Mouse (Mus musculus) layer of hippocampus, adult 8-10 months (tissue): ENCODE data around the gene Sema3a. TPM values are rescaled to one million over a fixed set of nuclear protein-coding genes. Genes with fewer than 3 reads are reported as not detected.
"Not testable (repeated sequence)": the region's sequence is repeated elsewhere in the genome, so short reads cannot be mapped to it uniquely, and the experiment has no call there.

Source experiments
- DNase-seq, 2 experiments: peaks; one replicate each; pipeline ENCODE4 v3.0.0; 2022; ENCODE audit warnings: low spot score in 2 of 2
- total RNA-seq, 4 experiments: library from RNA; stranded (reverse); gene quantifications; 2 replicates each; pipeline ENCODE4 v1.2.4; 2022

Gene Sema3a
- total RNA-seq, 4 experiments from 2014 or later, result 2.2 to 3.3 (median 2.7) TPM

GRCm38 (mm10) chr5:13547472-13548209 lies 422.4 kb downstream of the Sema3a start:
- DNase-seq, result no peak

GRCm38 (mm10) chr5:13548210-13548554 lies 423.0 kb downstream of the Sema3a start:
- DNase-seq, result no peak

- DNase-seq, result no peak
Measured at GRCm38 (mm10) chr5:13549080-13549479, 423.9 kb downstream of the Sema3a start.

GRCm38 (mm10) chr5:13550953-13551352 lies 425.7 kb downstream of the Sema3a start:
- DNase-seq, result no peak

- no peak for DNase-seq
Measured at GRCm38 (mm10) chr5:13557257-13557656, 432.0 kb downstream of the Sema3a start.

- DNase-seq, result no peak
Measured at GRCm38 (mm10) chr5:13573867-13574266, 448.7 kb downstream of the Sema3a start.

GRCm38 (mm10) chr5:13579123-13579522 lies 453.9 kb downstream of the Sema3a start:
- no peak for DNase-seq

- DNase-seq, result no peak
Measured at GRCm38 (mm10) chr5:13585559-13586207, 460.5 kb downstream of the Sema3a start.

- DNase-seq, result no peak
Measured at GRCm38 (mm10) chr5:13594422-13594821, 469.2 kb downstream of the Sema3a start.

GRCm38 (mm10) chr5:13611631-13612030 lies 486.4 kb downstream of the Sema3a start:
- no peak for DNase-seq

GRCm38 (mm10) chr5:13612088-13612487 lies 486.9 kb downstream of the Sema3a start:
- no peak for DNase-seq

GRCm38 (mm10) chr5:13614575-13614974 lies 489.4 kb downstream of the Sema3a start:
- DNase-seq, result not testable (repeated sequence)

GRCm38 (mm10) chr5:13615907-13616306 lies 490.7 kb downstream of the Sema3a start:
- no peak for DNase-seq

- DNase-seq, result no peak
Measured at GRCm38 (mm10) chr5:13622578-13622977, 497.4 kb downstream of the Sema3a start.

GRCm38 (mm10) chr5:13624754-13625153 lies 499.5 kb downstream of the Sema3a start:
- no peak for DNase-seq

GRCm38 (mm10) chr5:13626093-13626492 lies 500.9 kb downstream of the Sema3a start:
- DNase-seq, result no peak

GRCm38 (mm10) chr5:13628606-13629311 lies 503.5 kb downstream of the Sema3a start:
- DNase-seq, result peak; percentile 43 to 79

GRCm38 (mm10) chr5:13629916-13630315 lies 504.7 kb downstream of the Sema3a start:
- DNase-seq, result no peak

GRCm38 (mm10) chr5:13630692-13631091 lies 505.5 kb downstream of the Sema3a start:
- DNase-seq, result no peak

- no peak for DNase-seq
Measured at GRCm38 (mm10) chr5:13636237-13636636, 511.0 kb downstream of the Sema3a start.
